Mouse (Mus musculus): Measurements from ENCODE around the gene Vtn. TPM values are rescaled to one million over a fixed set of nuclear protein-coding genes. Genes with fewer than 3 reads are reported as not detected.

The Vtn gene
- polyA plus RNA-seq, 1 experiment from 2014 or later, result 0.85 TPM

GRCm38 (mm10) chr11:78502909-78503650, 4.2 kb downstream of the Vtn start, which contains the start of gene Sebox:
Gene Sebox, plus strand, starts transcription at chr11:78503447.
- no peak for ATAC-seq
- peaks cover 27% of the 10 kb centered on the region; the same call in 1 of the 2 replicates for H3K36me3 ChIP-seq (ENCODE audit: control insufficient read depth, insufficient read depth)
- H3K27me3 ChIP-seq (replicated peaks; ENCODE audit: control insufficient read depth, insufficient read depth, low read length), result peaks cover 10% of the 10 kb centered on the region
- no peak within 1 kb of the TSS for H3K27ac ChIP-seq (ENCODE audit: low read depth, low read length)
- no peak within 1 kb of the TSS for H3K4me2 ChIP-seq (replicated peaks; ENCODE audit: low read depth)
- no peaks in the 10 kb centered on the region for H3K4me1 ChIP-seq (replicated peaks; ENCODE audit: control insufficient read depth, insufficient read depth, low read length)
- no peak within 1 kb of the TSS for H3K4me3 ChIP-seq (ENCODE audit: low read depth, low read length)
- H3K9ac ChIP-seq (ENCODE audit: low read depth, low read length), result no peak within 1 kb of the TSS
- H3K9me3 ChIP-seq (ENCODE audit: control insufficient read depth), result no peaks in the 10 kb centered on the region
- TF ChIP-seq CTCF (IDR thresholded peaks at IDR 0.05; ENCODE audit: low read depth), result no peak
- 73% methylated on average over 7 of the region's 7 CpGs for WGBS

- Histone ChIP-seq H3K4me1 (replicated peaks; ENCODE audit: control insufficient read depth, insufficient read depth, low read length) (no peaks in the 10 kb centered on the region), H3K4me2 (replicated peaks; ENCODE audit: low read depth) (no peak overlapping the region), H3K36me3 (ENCODE audit: control insufficient read depth, insufficient read depth) (peaks cover 39% of the 10 kb centered on the region; the same call in 1 of the 2 replicates), H3K27ac (ENCODE audit: low read depth, low read length) (no peak overlapping the region), H3K9ac (ENCODE audit: low read depth, low read length) (no peak overlapping the region), H3K4me3 (ENCODE audit: low read depth, low read length) (no peak overlapping the region), H3K9me3 (ENCODE audit: control insufficient read depth) (no peaks in the 10 kb centered on the region), H3K27me3 (replicated peaks; ENCODE audit: control insufficient read depth, insufficient read depth, low read length) (no peaks in the 10 kb centered on the region)
- 84% methylated on average over 3 of the region's 3 CpGs for WGBS
- ATAC-seq, result no peak
- no peak for TF ChIP-seq CTCF (IDR thresholded peaks at IDR 0.05; ENCODE audit: low read depth)
These were observed 6.5 kb downstream of the Vtn start for GRCm38 (mm10) chr11:78505430-78505829.

- Histone ChIP-seq H3K4me2 (replicated peaks; ENCODE audit: low read depth) (no peak overlapping the region), H3K4me3 (ENCODE audit: low read depth, low read length) (no peak overlapping the region), H3K4me1 (replicated peaks; ENCODE audit: control insufficient read depth, insufficient read depth, low read length) (peaks cover 6% of the 10 kb centered on the region), H3K9ac (ENCODE audit: low read depth, low read length) (no peak overlapping the region), H3K27me3 (replicated peaks; ENCODE audit: control insufficient read depth, insufficient read depth, low read length) (no peaks in the 10 kb centered on the region), H3K9me3 (ENCODE audit: control insufficient read depth) (no peaks in the 10 kb centered on the region), H3K27ac (ENCODE audit: low read depth, low read length) (no peak overlapping the region), H3K36me3 (ENCODE audit: control insufficient read depth, insufficient read depth) (peaks cover 46% of the 10 kb centered on the region; the same call in 1 of the 2 replicates)
- TF ChIP-seq CTCF (IDR thresholded peaks at IDR 0.05; ENCODE audit: low read depth), result peak; percentile 63
- no peak for ATAC-seq
- WGBS, result 75% methylated on average over 5 of the region's 5 CpGs
These were observed 10.3 kb downstream of the Vtn start for GRCm38 (mm10) chr11:78509148-78509547.

- Histone ChIP-seq H3K9me3 (ENCODE audit: control insufficient read depth) (no peaks in the 10 kb centered on the region), H3K27me3 (replicated peaks; ENCODE audit: control insufficient read depth, insufficient read depth, low read length) (no peaks in the 10 kb centered on the region), H3K4me3 (ENCODE audit: low read depth, low read length) (peak within 1 kb of the TSS; percentile 83), H3K9ac (ENCODE audit: low read depth, low read length) (peak within 1 kb of the TSS; percentile 94), H3K4me2 (replicated peaks; ENCODE audit: low read depth) (peak within 1 kb of the TSS; percentile 87), H3K36me3 (ENCODE audit: control insufficient read depth, insufficient read depth) (peaks cover 46% of the 10 kb centered on the region), H3K27ac (ENCODE audit: low read depth, low read length) (peak within 1 kb of the TSS; percentile 62), H3K4me1 (replicated peaks; ENCODE audit: control insufficient read depth, insufficient read depth, low read length) (peaks cover 6% of the 10 kb centered on the region)
- no peak for TF ChIP-seq CTCF (IDR thresholded peaks at IDR 0.05; ENCODE audit: low read depth)
- ATAC-seq, result peak; percentile 93
- WGBS, result 1% methylated on average over 64 of the region's 67 CpGs
These were observed 13.4 kb downstream of the Vtn start, which contains the start of the genes Tmem199 and Poldip2 for GRCm38 (mm10) chr11:78512025-78512957. Gene Tmem199, minus strand, starts transcription at chr11:78512172. Gene Poldip2, plus strand, starts transcription at chr11:78512193.

GRCm38 (mm10) chr11:78513106-78513790, 14.4 kb downstream of the Vtn start:
- H3K9me3 ChIP-seq (ENCODE audit: control insufficient read depth), result no peaks in the 10 kb centered on the region
- H3K27me3 ChIP-seq (replicated peaks; ENCODE audit: control insufficient read depth, insufficient read depth, low read length), result no peaks in the 10 kb centered on the region
- no peak for TF ChIP-seq CTCF (IDR thresholded peaks at IDR 0.05; ENCODE audit: low read depth)
- H3K9ac ChIP-seq (ENCODE audit: low read depth, low read length), result 0 out of 2 replicates have a peak overlapping the region, but pooled peaks have one; percentile 22
- 0 out of 2 replicates have a peak overlapping the region, but pooled peaks have one; percentile 83 for H3K4me3 ChIP-seq (ENCODE audit: low read depth, low read length)
- WGBS, result 67% methylated on average over 3 of the region's 3 CpGs
- peaks cover 6% of the 10 kb centered on the region for H3K4me1 ChIP-seq (replicated peaks; ENCODE audit: control insufficient read depth, insufficient read depth, low read length)
- H3K4me2 ChIP-seq (replicated peaks; ENCODE audit: low read depth), result peak overlapping the region; percentile 87
- no peak overlapping the region for H3K27ac ChIP-seq (ENCODE audit: low read depth, low read length)
- H3K36me3 ChIP-seq (ENCODE audit: control insufficient read depth, insufficient read depth), result peaks cover 45% of the 10 kb centered on the region
- ATAC-seq, result no peak

All from intestine, postnatal 0 days (tissue).